Comparison of ENCODE assay signal across 19 mouse cellular contexts in genomic region chr1:154727696-154728095, GRCm38 (mm10).
A peak's percentile ranks its signal among the peaks of the same experiment; 100 is the strongest.
DNase-seq lines count a peak whose midpoint lies in the region; TF ChIP-seq lines count a peak whose summit lies in the region.
"Had no signal": no experiment of that assay in that cellular context is flagged by ENCODE, and none has a peak within 500 bp of the region (broad histone marks: within the 10 kb centered on the region; RNA-seq: fewer than 3 reads in every experiment).

No protein-coding gene starts in this region.

- peaks cover 12% of the 10 kb centered on the region; the same call in 1 of the 2 replicates for H3K27me3 ChIP-seq in heart, adult 2 months (ENCODE audit: control insufficient read depth, insufficient read depth, low read length)
- H3K27me3 ChIP-seq in heart, embryonic 10.5 days (ENCODE audit: insufficient read depth, poor library complexity, severe bottlenecking) = peaks cover 71% of the 10 kb centered on the region
- H3K27me3 ChIP-seq in testis, adult 2 months (ENCODE audit: control insufficient read depth, insufficient read depth, low read length) = peaks cover 2% of the 10 kb centered on the region; the same call in 1 of the 2 replicates
- H3K27me3 ChIP-seq: CH12.LX had no signal

- TF ChIP-seq CTCF in heart, adult 2 months (IDR thresholded peaks at IDR 0.05) = no peak
- TF ChIP-seq CTCF in layer of hippocampus, adult 2 months (conservative IDR thresholded peaks at IDR 0.05) = no peak
- no peak for TF ChIP-seq CTCF in testis, adult 2 months (IDR thresholded peaks at IDR 0.05; ENCODE audit: control insufficient read depth, insufficient read depth, insufficient replicate concordance, low read depth, low read length)

- H3K79me2 ChIP-seq in heart, adult 2 months (replicated peaks; ENCODE audit: control insufficient read depth, insufficient read depth, low read length) = no peaks in the 10 kb centered on the region

- no peaks in the 10 kb centered on the region for H3K36me3 ChIP-seq in heart, adult 2 months (ENCODE audit: control insufficient read depth, insufficient read depth, low read length)
- no peaks in the 10 kb centered on the region for H3K36me3 ChIP-seq in heart, embryonic 10.5 days
- no peaks in the 10 kb centered on the region for H3K36me3 ChIP-seq in testis, adult 2 months (ENCODE audit: control insufficient read depth, insufficient read depth, low read length)
- H3K36me3 ChIP-seq: G1E had no signal

- no peak overlapping the region for H3K9ac ChIP-seq in heart, adult 2 months (ENCODE audit: low read depth, low read length)

- no peak for TF ChIP-seq EP300 in heart, adult 2 months (IDR thresholded peaks at IDR 0.05; ENCODE audit: insufficient read depth, low read depth, low read length)

- DNase-seq in heart, adult 11 months = peak; percentile 58
- no peak for DNase-seq in heart, adult 2 months
- DNase-seq in heart, embryonic 10.5 days (ENCODE audit: low spot score) = peak; percentile 54
- no peak for DNase-seq in heart, postnatal 25 days (ENCODE audit: low spot score)
- DNase-seq in layer of hippocampus, adult 2 months (ENCODE audit: low spot score in 2 of 2) = no peak
- DNase-seq in layer of hippocampus, adult 8-10 months (ENCODE audit: low spot score in 2 of 2) = no peak
- DNase-seq in testis, postnatal 10 days (ENCODE audit: low spot score) = no peak
- DNase-seq: adrenal gland, adult 2 months; adrenal gland, adult 8-10 months; adrenal gland, postnatal 10 days; adrenal gland, postnatal 14 days; adrenal gland, postnatal 25 days; adrenal gland, postnatal 36 days; B cell, adult 2 months; cerebellum, adult 11 months; cerebellum, adult 11-12 months had no signal

- H3K4me3 ChIP-seq in heart, adult 2 months = no peak overlapping the region
- no peak overlapping the region for H3K4me3 ChIP-seq in heart, embryonic 10.5 days
- H3K4me3 ChIP-seq in layer of hippocampus, adult 2 months = no peak overlapping the region
- H3K4me3 ChIP-seq in testis, adult 2 months (ENCODE audit: control insufficient read depth, low read depth, low read length) = peak overlapping the region; percentile 69

- intact Hi-C loops in heart, adult 2 months (cut with DNase I) = loop anchor here (5.0 kb wide), 2 partner anchors 530 to 835 kb away; partner anchors contain the start of gene Teddm1a
- intact Hi-C loops in heart, postnatal 25 days (cut with DNase I) = loop anchor here (5.0 kb wide), 2 partner anchors 535 to 835 kb away; partner anchors contain the start of gene Teddm1a

- H3K27ac ChIP-seq in heart, adult 2 months = no peak overlapping the region
- no peak overlapping the region for H3K27ac ChIP-seq in heart, embryonic 10.5 days
- H3K27ac ChIP-seq in layer of hippocampus, adult 2 months = peak overlapping the region; percentile 84; the same call in 1 of the 2 replicates
- H3K27ac ChIP-seq in testis, adult 2 months (ENCODE audit: control insufficient read depth, insufficient read depth, low read depth, low read length) = no peak overlapping the region

- no peaks in the 10 kb centered on the region for H3K9me3 ChIP-seq in heart, embryonic 10.5 days

- no peaks in the 10 kb centered on the region for H3K4me1 ChIP-seq in heart, adult 2 months (ENCODE audit: control insufficient read depth, insufficient read depth, low read length)
- H3K4me1 ChIP-seq in heart, embryonic 10.5 days = peaks cover 27% of the 10 kb centered on the region
- H3K4me1 ChIP-seq in testis, adult 2 months (ENCODE audit: control insufficient read depth, insufficient read depth, low read length) = peaks cover 9% of the 10 kb centered on the region; the same call in 1 of the 2 replicates

- WGBS in heart, adult 2 months = 77% methylated on average over 8 of the region's 8 CpGs
- WGBS in heart, embryonic 10.5 days = 72% methylated on average over 8 of the region's 8 CpGs

- TF ChIP-seq POLR2A in heart, adult 2 months (IDR thresholded peaks at IDR 0.05; ENCODE audit: insufficient read depth, low read depth, low read length) = no peak
- TF ChIP-seq POLR2A in testis, adult 2 months (IDR thresholded peaks at IDR 0.05; ENCODE audit: control insufficient read depth, low read depth, low read length) = no peak

Comparison
In these comparisons a context has a peak if more than half of its experiments do, and no peak if none do; other contexts are left out.
1. DNase-seq: peak in heart, adult 11 months (single experiment) and heart, embryonic 10.5 days (single experiment); none in heart, adult 2 months (0 of 2), heart, postnatal 25 days (single experiment), layer of hippocampus, adult 2 months (0 of 2), layer of hippocampus, adult 8-10 months (0 of 2) and testis, postnatal 10 days (single experiment).